Mouse (Mus musculus): ENCODE measurements around the gene Mrtfa. TPM values are rescaled to one million over a fixed set of nuclear protein-coding genes. Genes with fewer than 3 reads are reported as not detected.

Gene Mrtfa
- polyA plus RNA-seq, 1 experiment from 2014 or later, result 4.5 TPM

DNA sequence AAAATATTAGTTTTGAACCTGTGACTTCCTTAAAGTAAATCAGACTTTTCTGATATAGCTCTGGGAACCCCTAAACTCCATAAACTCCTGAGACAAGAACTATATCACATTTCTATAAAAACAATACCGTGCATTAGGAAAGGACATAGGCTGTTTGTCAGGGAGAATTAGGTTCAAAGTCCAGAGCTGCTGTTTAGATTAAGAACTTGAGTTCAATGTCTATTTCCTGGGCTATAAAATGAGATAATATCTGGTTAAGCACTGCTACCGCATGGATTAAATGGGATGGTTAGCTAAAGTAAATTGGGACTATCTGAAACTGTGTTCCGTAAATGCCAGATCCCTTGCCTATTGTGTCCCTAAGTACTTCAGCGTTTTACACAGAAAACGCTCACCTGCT, 50.6 kb downstream of the Mrtfa start:
- no peaks in the 10 kb centered on the region for H3K36me3 ChIP-seq (replicated peaks; ENCODE audit: insufficient read depth, low read length)
- H3K27me3 ChIP-seq (ENCODE audit: insufficient read depth, low read length), result no peaks in the 10 kb centered on the region
- H3K9ac ChIP-seq (replicated peaks), result no peak overlapping the region
- no peak for TF ChIP-seq EP300 (IDR thresholded peaks at IDR 0.05; ENCODE audit: low read depth)
- TF ChIP-seq CTCF (IDR thresholded peaks at IDR 0.05; ENCODE audit: low read depth), result no peak
- no peak for DNase-seq
- no peak overlapping the region for H3K4me2 ChIP-seq (ENCODE audit: low read depth, low read length)
- H3K4me3 ChIP-seq (ENCODE audit: low read depth, low read length), result no peak overlapping the region
- 78% methylated on average over 5 of the region's 5 CpGs for WGBS (ENCODE audit: insufficient replicate concordance)
- no peak for ATAC-seq
- H3K4me1 ChIP-seq (ENCODE audit: insufficient read depth), result no peaks in the 10 kb centered on the region; the same call in 1 of the 2 replicates
- H3K27ac ChIP-seq (ENCODE audit: low read depth), result no peak overlapping the region
- H3K9me3 ChIP-seq (ENCODE audit: low read length), result no peaks in the 10 kb centered on the region

DNA sequence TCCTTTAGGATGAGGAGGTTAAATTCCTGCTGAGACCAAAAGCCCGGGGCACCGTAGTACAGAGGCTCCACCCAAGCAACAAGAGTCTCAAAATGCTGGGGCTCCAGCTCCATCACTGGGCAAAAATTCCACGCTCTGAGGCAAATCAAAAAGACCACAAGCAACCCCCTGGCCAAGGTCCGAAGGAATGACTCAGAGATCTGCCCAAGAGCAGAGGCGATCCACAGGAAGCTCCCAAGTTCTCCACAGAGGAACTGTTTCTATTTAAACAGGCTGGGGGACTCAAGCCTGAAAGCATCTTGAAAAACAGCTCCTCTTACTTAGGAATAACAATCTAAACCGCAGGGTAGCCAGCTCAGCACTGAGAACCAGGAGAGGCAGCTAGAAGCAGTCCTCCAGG, 53.3 kb downstream of the Mrtfa start:
- H3K9ac ChIP-seq (replicated peaks), result no peak overlapping the region
- no peaks in the 10 kb centered on the region for H3K27me3 ChIP-seq (ENCODE audit: insufficient read depth, low read length)
- H3K4me3 ChIP-seq (ENCODE audit: low read depth, low read length), result no peak overlapping the region
- H3K36me3 ChIP-seq (replicated peaks; ENCODE audit: insufficient read depth, low read length), result no peaks in the 10 kb centered on the region
- TF ChIP-seq CTCF (IDR thresholded peaks at IDR 0.05; ENCODE audit: low read depth) (no peak), EP300 (IDR thresholded peaks at IDR 0.05; ENCODE audit: low read depth) (no peak)
- no peak overlapping the region for H3K4me2 ChIP-seq (ENCODE audit: low read depth, low read length)
- DNase-seq (no peak), ATAC-seq (no peak)
- H3K9me3 ChIP-seq (ENCODE audit: low read length), result no peaks in the 10 kb centered on the region
- 57% methylated on average over 6 of the region's 6 CpGs for WGBS (ENCODE audit: insufficient replicate concordance)
- no peaks in the 10 kb centered on the region; the same call in 1 of the 2 replicates for H3K4me1 ChIP-seq (ENCODE audit: insufficient read depth)
- H3K27ac ChIP-seq (ENCODE audit: low read depth), result no peak overlapping the region

DNA sequence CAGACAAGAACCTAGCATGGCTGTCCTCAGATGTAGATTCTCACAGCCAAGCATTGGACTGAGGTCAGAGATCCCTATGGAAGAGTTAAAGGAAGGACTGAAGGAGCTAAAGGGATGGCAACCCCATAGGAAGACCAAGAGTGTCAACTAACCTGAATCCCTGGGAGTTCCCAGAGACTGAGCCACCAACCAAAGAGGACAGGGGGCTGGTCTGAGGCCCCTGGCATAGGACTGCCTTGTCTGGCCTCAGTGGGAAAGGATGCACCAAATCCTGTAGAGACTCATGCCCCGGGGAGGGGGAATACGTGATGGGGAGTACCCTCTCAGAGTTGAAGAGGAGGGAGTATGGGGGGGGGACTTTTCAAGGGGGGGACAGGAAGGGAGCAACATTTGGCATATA, 56.8 kb downstream of the Mrtfa start:
- peaks cover 2% of the 10 kb centered on the region; the same call in 1 of the 2 replicates for H3K4me1 ChIP-seq (ENCODE audit: insufficient read depth)
- no peak overlapping the region for H3K4me2 ChIP-seq (ENCODE audit: low read depth, low read length)
- no peaks in the 10 kb centered on the region for H3K36me3 ChIP-seq (replicated peaks; ENCODE audit: insufficient read depth, low read length)
- H3K9ac ChIP-seq (replicated peaks), result no peak overlapping the region
- 90% methylated on average over 2 of the region's 2 CpGs for WGBS (ENCODE audit: insufficient replicate concordance)
- DNase-seq, result no peak
- ATAC-seq, result no peak
- H3K4me3 ChIP-seq (ENCODE audit: low read depth, low read length), result no peak overlapping the region
- no peak for TF ChIP-seq EP300 (IDR thresholded peaks at IDR 0.05; ENCODE audit: low read depth)
- TF ChIP-seq CTCF (IDR thresholded peaks at IDR 0.05; ENCODE audit: low read depth), result no peak
- no peaks in the 10 kb centered on the region for H3K9me3 ChIP-seq (ENCODE audit: low read length)
- H3K27ac ChIP-seq (ENCODE audit: low read depth), result no peak overlapping the region
- no peaks in the 10 kb centered on the region for H3K27me3 ChIP-seq (ENCODE audit: insufficient read depth, low read length)

- Histone ChIP-seq H3K27ac (ENCODE audit: low read depth) (no peak overlapping the region), H3K9me3 (ENCODE audit: low read length) (no peaks in the 10 kb centered on the region), H3K9ac (replicated peaks) (no peak overlapping the region), H3K4me1 (ENCODE audit: insufficient read depth) (peaks cover 2% of the 10 kb centered on the region; the same call in 1 of the 2 replicates), H3K27me3 (ENCODE audit: insufficient read depth, low read length) (no peaks in the 10 kb centered on the region), H3K36me3 (replicated peaks; ENCODE audit: insufficient read depth, low read length) (no peaks in the 10 kb centered on the region), H3K4me2 (ENCODE audit: low read depth, low read length) (no peak overlapping the region), H3K4me3 (ENCODE audit: low read depth, low read length) (no peak overlapping the region)
- ATAC-seq (no peak), DNase-seq (no peak)
- 79% methylated on average over 5 of the region's 5 CpGs for WGBS (ENCODE audit: insufficient replicate concordance)
- TF ChIP-seq CTCF (IDR thresholded peaks at IDR 0.05; ENCODE audit: low read depth) (no peak), EP300 (IDR thresholded peaks at IDR 0.05; ENCODE audit: low read depth) (no peak)
These were observed 59.4 kb downstream of the Mrtfa start for GRCm38 (mm10) chr15:81131152-81131551.

DNA sequence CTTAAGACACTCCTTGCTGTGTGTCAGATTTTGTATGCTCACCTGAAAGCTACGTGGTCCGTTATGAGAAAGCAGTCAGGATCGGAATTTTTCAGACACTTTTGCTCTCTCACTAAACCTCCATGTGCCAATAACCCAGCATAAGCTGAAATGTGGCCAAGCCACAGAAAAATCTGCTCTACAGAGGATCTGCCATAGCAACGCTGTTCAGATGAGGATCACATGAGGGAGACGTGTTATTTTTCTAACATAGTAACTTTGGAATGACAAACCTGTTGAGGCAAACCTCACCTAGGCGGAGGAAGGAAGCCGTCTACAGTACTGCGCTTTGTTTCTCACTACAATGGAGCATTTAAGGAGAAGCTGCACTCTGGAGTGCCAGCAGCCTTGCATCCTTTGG, 60.6 kb downstream of the Mrtfa start:
- WGBS (ENCODE audit: insufficient replicate concordance), result 87% methylated on average over 8 of the region's 8 CpGs
- TF ChIP-seq EP300 (IDR thresholded peaks at IDR 0.05; ENCODE audit: low read depth) (no peak), CTCF (IDR thresholded peaks at IDR 0.05; ENCODE audit: low read depth) (no peak)
- Histone ChIP-seq H3K4me1 (ENCODE audit: insufficient read depth) (peaks cover 2% of the 10 kb centered on the region; the same call in 1 of the 2 replicates), H3K36me3 (replicated peaks; ENCODE audit: insufficient read depth, low read length) (no peaks in the 10 kb centered on the region), H3K27ac (ENCODE audit: low read depth) (no peak overlapping the region), H3K9me3 (ENCODE audit: low read length) (no peaks in the 10 kb centered on the region), H3K9ac (replicated peaks) (no peak overlapping the region), H3K27me3 (ENCODE audit: insufficient read depth, low read length) (no peaks in the 10 kb centered on the region), H3K4me2 (ENCODE audit: low read depth, low read length) (no peak overlapping the region), H3K4me3 (ENCODE audit: low read depth, low read length) (no peak overlapping the region)
- DNase-seq (no peak), ATAC-seq (no peak)

- Histone ChIP-seq H3K9ac (replicated peaks) (no peak overlapping the region), H3K36me3 (replicated peaks; ENCODE audit: insufficient read depth, low read length) (no peaks in the 10 kb centered on the region), H3K27ac (ENCODE audit: low read depth) (no peak overlapping the region), H3K4me3 (ENCODE audit: low read depth, low read length) (no peak overlapping the region), H3K27me3 (ENCODE audit: insufficient read depth, low read length) (no peaks in the 10 kb centered on the region), H3K4me1 (ENCODE audit: insufficient read depth) (peaks cover 7% of the 10 kb centered on the region), H3K4me2 (ENCODE audit: low read depth, low read length) (no peak overlapping the region), H3K9me3 (ENCODE audit: low read length) (no peaks in the 10 kb centered on the region)
- ATAC-seq, result no peak
- WGBS (ENCODE audit: insufficient replicate concordance), result 78% methylated on average over 5 of the region's 5 CpGs
- TF ChIP-seq CTCF (IDR thresholded peaks at IDR 0.05; ENCODE audit: low read depth) (no peak), EP300 (IDR thresholded peaks at IDR 0.05; ENCODE audit: low read depth) (no peak)
- DNase-seq, result no peak
These were observed 62.3 kb downstream of the Mrtfa start for GRCm38 (mm10) chr15:81128155-81128838.
